Mouse (Mus musculus): Measurements from ENCODE around the gene Unc80. TPM values are rescaled to one million over a fixed set of nuclear protein-coding genes. Genes with fewer than 3 reads are reported as not detected.
"Not testable (repeated sequence)": the region's sequence is repeated elsewhere in the genome, so short reads cannot be mapped to it uniquely, and the experiment has no call there.

The Unc80 gene
- polyA plus RNA-seq, 1 experiment from 2014 or later: 3.1 TPM

GRCm38 (mm10) chr1:66692780-66693392, 224.7 kb downstream of the Unc80 start:
- H3K36me3 ChIP-seq: no peaks in the 10 kb centered on the region
- WGBS: 67% methylated on average over 8 of the region's 8 CpGs
- H3K27ac ChIP-seq: no peak overlapping the region
- no peaks in the 10 kb centered on the region for H3K9me3 ChIP-seq
- no peak overlapping the region for H3K9ac ChIP-seq (replicated peaks)
- ATAC-seq: peak; percentile 53; the same call in 1 of the 2 replicates
- H3K4me3 ChIP-seq (replicated peaks): no peak overlapping the region
- no peaks in the 10 kb centered on the region for H3K27me3 ChIP-seq
- H3K4me1 ChIP-seq (replicated peaks): peaks cover 6% of the 10 kb centered on the region
- no peak overlapping the region for H3K4me2 ChIP-seq (replicated peaks)

GRCm38 (mm10) chr1:66694266-66694665, 226.1 kb downstream of the Unc80 start:
- no peaks in the 10 kb centered on the region for H3K9me3 ChIP-seq
- WGBS: 81% methylated on average over 5 of the region's 5 CpGs
- no peaks in the 10 kb centered on the region for H3K27me3 ChIP-seq
- no peak for ATAC-seq
- peaks cover 6% of the 10 kb centered on the region for H3K4me1 ChIP-seq (replicated peaks)
- H3K4me3 ChIP-seq (replicated peaks): no peak overlapping the region
- H3K9ac ChIP-seq (replicated peaks): no peak overlapping the region
- no peak overlapping the region for H3K27ac ChIP-seq
- no peaks in the 10 kb centered on the region for H3K36me3 ChIP-seq
- no peak overlapping the region for H3K4me2 ChIP-seq (replicated peaks)

- Histone ChIP-seq H3K9ac (replicated peaks) (no peak overlapping the region), H3K4me3 (replicated peaks) (no peak overlapping the region), H3K36me3 (no peaks in the 10 kb centered on the region), H3K27me3 (no peaks in the 10 kb centered on the region), H3K27ac (no peak overlapping the region), H3K4me2 (replicated peaks) (no peak overlapping the region), H3K4me1 (replicated peaks) (peaks cover 8% of the 10 kb centered on the region), H3K9me3 (no peaks in the 10 kb centered on the region)
- no peak for ATAC-seq
- WGBS: 72% methylated on average over 7 of the region's 7 CpGs
These were observed 227.1 kb downstream of the Unc80 start for GRCm38 (mm10) chr1:66695296-66695695.

GRCm38 (mm10) chr1:66699630-66700029, 231.5 kb downstream of the Unc80 start:
- H3K27me3 ChIP-seq; H3K4me3 ChIP-seq (replicated peaks); H3K36me3 ChIP-seq; H3K27ac ChIP-seq; H3K9me3 ChIP-seq; H3K9ac ChIP-seq (replicated peaks); ATAC-seq; H3K4me2 ChIP-seq (replicated peaks): not testable (repeated sequence)
- peaks cover 29% of the 10 kb centered on the region for H3K4me1 ChIP-seq (replicated peaks)
- WGBS: 88% methylated on average over 10 of the region's 10 CpGs

DNA sequence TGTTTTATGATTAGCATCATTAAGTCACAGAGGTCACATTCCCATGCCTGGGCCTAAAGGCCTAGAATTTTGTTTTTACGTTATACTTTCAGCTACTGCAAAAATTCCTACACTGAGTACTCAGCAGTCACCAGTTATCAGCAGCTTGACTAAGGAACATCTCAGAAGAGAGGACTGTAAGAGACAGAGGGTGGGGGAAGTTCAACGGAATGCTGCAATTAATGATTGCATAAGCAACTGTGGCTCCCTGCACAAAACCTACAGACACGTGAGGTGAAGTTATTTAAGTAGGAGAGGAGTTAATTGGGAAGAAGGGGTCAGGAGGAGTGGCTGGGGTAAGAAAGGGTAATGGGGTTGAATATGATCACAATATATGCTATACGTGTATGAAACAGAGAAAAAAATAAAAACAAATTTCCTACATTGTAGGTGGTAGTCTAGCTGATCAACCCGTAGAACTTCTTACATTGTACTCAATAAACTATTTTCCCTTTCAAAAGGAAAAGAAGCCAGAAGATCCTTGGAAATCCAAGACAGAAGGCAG, 232.1 kb downstream of the Unc80 start:
- Histone ChIP-seq H3K27ac (no peak overlapping the region), H3K4me1 (replicated peaks) (peaks cover 30% of the 10 kb centered on the region), H3K27me3 (no peaks in the 10 kb centered on the region), H3K9me3 (no peaks in the 10 kb centered on the region), H3K4me2 (replicated peaks) (peak overlapping the region; percentile 71), H3K9ac (replicated peaks) (no peak overlapping the region), H3K4me3 (replicated peaks) (peak overlapping the region; percentile 72), H3K36me3 (no peaks in the 10 kb centered on the region)
- WGBS: 45% methylated on average over 5 of the region's 5 CpGs
- ATAC-seq: peak; percentile 34

GRCm38 (mm10) chr1:66700693-66701575, 232.8 kb downstream of the Unc80 start, which contains the start of gene Rpe:
TSS of gene Rpe (plus strand) at chr1:66700831.
- peak within 1 kb of the TSS; percentile 78 for H3K27ac ChIP-seq
- peak within 1 kb of the TSS; percentile 72 for H3K4me3 ChIP-seq (replicated peaks)
- H3K36me3 ChIP-seq: no peaks in the 10 kb centered on the region
- H3K4me2 ChIP-seq (replicated peaks): peak within 1 kb of the TSS; percentile 71
- peaks cover 30% of the 10 kb centered on the region for H3K4me1 ChIP-seq (replicated peaks)
- H3K9me3 ChIP-seq: no peaks in the 10 kb centered on the region
- 3% methylated on average over 73 of the region's 73 CpGs for WGBS
- peak; percentile 100 for ATAC-seq
- peak within 1 kb of the TSS; percentile 84 for H3K9ac ChIP-seq (replicated peaks)
- no peaks in the 10 kb centered on the region for H3K27me3 ChIP-seq

DNA sequence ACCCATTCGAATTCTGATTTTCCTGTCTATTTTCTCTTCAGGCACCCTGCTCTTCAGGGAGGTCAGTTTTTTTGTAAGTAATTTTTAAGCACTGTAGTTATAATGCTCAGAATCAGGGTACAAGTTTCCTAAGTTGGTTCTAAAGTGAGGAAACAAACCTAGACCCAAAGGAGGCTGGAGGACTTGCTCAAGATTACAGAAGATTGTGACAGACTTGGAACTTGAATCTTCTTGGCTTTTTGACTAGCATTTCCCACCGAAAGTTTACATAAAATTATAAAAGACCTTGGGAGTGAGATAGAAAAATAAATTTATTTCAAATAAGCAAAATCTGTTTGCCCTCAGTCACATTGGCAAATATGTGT, 233.4 kb downstream of the Unc80 start:
- ATAC-seq: no peak
- H3K27me3 ChIP-seq: no peaks in the 10 kb centered on the region
- H3K4me3 ChIP-seq (replicated peaks): peak overlapping the region; percentile 72
- WGBS: 46% methylated on average over 2 of the region's 2 CpGs
- H3K9ac ChIP-seq (replicated peaks): peak overlapping the region; percentile 84
- H3K4me2 ChIP-seq (replicated peaks): peak overlapping the region; percentile 71
- H3K27ac ChIP-seq: no peak overlapping the region
- no peaks in the 10 kb centered on the region for H3K9me3 ChIP-seq
- peaks cover 2% of the 10 kb centered on the region; the same call in 1 of the 2 replicates for H3K36me3 ChIP-seq
- peaks cover 30% of the 10 kb centered on the region for H3K4me1 ChIP-seq (replicated peaks)

- H3K27ac ChIP-seq: no peak overlapping the region
- peaks cover 10% of the 10 kb centered on the region for H3K36me3 ChIP-seq
- no peaks in the 10 kb centered on the region for H3K9me3 ChIP-seq
- ATAC-seq: no peak
- H3K4me1 ChIP-seq (replicated peaks): peaks cover 30% of the 10 kb centered on the region
- no peak overlapping the region for H3K4me2 ChIP-seq (replicated peaks)
- 0 out of 2 replicates have a peak overlapping the region, but pooled peaks have one; percentile 23 for H3K9ac ChIP-seq (replicated peaks)
- WGBS: 94% methylated on average over 4 of the region's 4 CpGs
- no peaks in the 10 kb centered on the region for H3K27me3 ChIP-seq
- no peak overlapping the region for H3K4me3 ChIP-seq (replicated peaks)
These were observed 234.6 kb downstream of the Unc80 start for GRCm38 (mm10) chr1:66702623-66703345.

- Histone ChIP-seq H3K36me3 (peaks cover 18% of the 10 kb centered on the region), H3K4me3 (replicated peaks) (no peak overlapping the region), H3K9ac (replicated peaks) (no peak overlapping the region), H3K27me3 (no peaks in the 10 kb centered on the region), H3K27ac (no peak overlapping the region), H3K4me2 (replicated peaks) (no peak overlapping the region), H3K9me3 (no peaks in the 10 kb centered on the region), H3K4me1 (replicated peaks) (peaks cover 30% of the 10 kb centered on the region)
- no peak for ATAC-seq
- 66% methylated on average over 6 of the region's 6 CpGs for WGBS
These were observed 236.4 kb downstream of the Unc80 start for GRCm38 (mm10) chr1:66704523-66704922.

DNA sequence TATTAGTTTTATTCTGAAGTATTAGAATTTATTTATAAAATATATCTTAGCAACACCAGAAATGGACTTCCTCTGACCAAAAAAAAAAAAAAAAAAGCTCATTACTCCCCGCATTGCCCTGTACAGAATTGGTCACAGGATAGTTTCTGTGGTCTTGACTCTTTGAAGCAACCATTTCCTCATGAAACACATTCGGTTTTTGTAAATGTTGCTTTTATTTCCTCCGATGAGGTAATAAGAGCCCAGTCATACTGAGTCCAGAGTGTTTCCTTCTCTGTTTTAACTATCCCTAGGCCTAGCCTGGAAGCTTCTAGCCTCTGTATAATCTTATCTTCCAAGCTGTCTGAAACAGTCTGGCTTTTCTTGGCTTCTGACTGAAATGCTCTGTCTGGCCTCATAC, 244.7 kb downstream of the Unc80 start:
- WGBS: 94% methylated on average over 3 of the region's 3 CpGs
- Histone ChIP-seq H3K4me1 (replicated peaks) (no peaks in the 10 kb centered on the region), H3K27ac (no peak overlapping the region), H3K4me3 (replicated peaks) (no peak overlapping the region), H3K36me3 (peaks cover 43% of the 10 kb centered on the region), H3K9ac (replicated peaks) (no peak overlapping the region), H3K9me3 (no peaks in the 10 kb centered on the region), H3K4me2 (replicated peaks) (no peak overlapping the region), H3K27me3 (no peaks in the 10 kb centered on the region)
- no peak for ATAC-seq

DNA sequence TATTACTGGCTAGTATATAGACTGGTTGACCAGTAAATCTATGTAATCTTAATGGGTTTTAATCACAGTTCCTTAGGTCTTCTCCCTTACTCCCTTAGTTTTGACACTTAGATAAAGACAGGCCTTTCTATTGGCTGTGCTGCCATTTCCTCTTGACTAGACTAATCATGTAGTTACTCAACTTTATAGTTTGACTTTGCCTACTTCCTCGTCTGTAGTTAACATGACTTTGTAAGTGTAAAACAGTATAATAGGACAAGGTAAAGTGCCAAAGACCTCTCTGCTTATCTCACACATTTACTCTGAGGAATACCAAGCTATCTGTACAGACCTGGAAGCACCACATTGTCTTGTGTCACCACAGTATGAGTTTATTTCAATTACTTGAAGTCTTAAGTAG, 262.4 kb downstream of the Unc80 start:
- no peak overlapping the region for H3K4me3 ChIP-seq (replicated peaks)
- no peak overlapping the region for H3K4me2 ChIP-seq (replicated peaks)
- H3K27me3 ChIP-seq: no peaks in the 10 kb centered on the region
- no peak for ATAC-seq
- no peaks in the 10 kb centered on the region for H3K4me1 ChIP-seq (replicated peaks)
- peaks cover 27% of the 10 kb centered on the region for H3K36me3 ChIP-seq
- no peak overlapping the region for H3K9ac ChIP-seq (replicated peaks)
- no peak overlapping the region for H3K27ac ChIP-seq
- WGBS: 96% methylated on average over 1 of the region's 1 CpGs
- H3K9me3 ChIP-seq: no peaks in the 10 kb centered on the region

All from midbrain, embryonic 13.5 days (tissue).